Mouse (Mus musculus) olfactory bulb, adult 2 months (tissue): ENCODE measurements around the gene Btbd9.

ENCODE experiments used
- CTCF ChIP-seq: fragments of 200-500 bp; IDR thresholded peaks from 2 replicates; pipeline ENCODE4 v1.5.1; 2012; ENCODE audit warnings: low read depth, mild to moderate bottlenecking, low read length, moderate library complexity; ENCODE audit not compliant: insufficient read depth
- POLR2A ChIP-seq: fragments of 200-500 bp; IDR thresholded peaks from 2 replicates; pipeline ENCODE4 v1.6.1; 2012; ENCODE audit warnings: mild to moderate bottlenecking, low read depth, low read length, moderate library complexity; ENCODE audit not compliant: insufficient read depth

GRCm38 (mm10) chr17:30296069-30296468 lies 280.2 kb downstream of the Btbd9 start:
- TF ChIP-seq POLR2A (no peak), CTCF (no peak)
